Comparison of ENCODE assay signal across 24 mouse cellular contexts in the genomic region with DNA sequence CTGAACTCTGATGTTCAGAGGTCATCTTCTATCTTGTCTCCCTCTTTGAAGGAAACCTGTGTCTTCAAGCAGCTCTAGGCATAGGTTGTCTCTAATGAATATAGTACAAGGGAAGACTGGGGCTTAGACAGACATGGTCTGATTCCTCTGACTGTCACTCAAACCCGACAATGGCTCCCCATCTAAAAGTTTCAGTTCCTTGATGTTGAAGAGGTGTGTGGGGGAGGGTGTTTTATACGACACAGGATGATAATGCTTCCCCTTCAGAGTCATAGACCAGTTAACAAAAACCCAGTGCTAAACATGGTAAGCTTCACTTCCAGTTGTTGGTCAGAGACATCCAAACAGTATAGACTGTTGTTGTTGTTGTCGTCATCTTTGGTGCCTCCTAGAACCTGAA.
DNase-seq lines count a peak whose midpoint lies in the region; ATAC-seq and TF ChIP-seq lines count a peak whose summit lies in the region.
"Had no signal": no experiment of that assay in that cellular context is flagged by ENCODE, and none has a peak within 500 bp of the region (broad histone marks: within the 10 kb centered on the region; RNA-seq: fewer than 3 reads in every experiment).

No protein-coding gene starts in this region.

- H3K4me1 ChIP-seq in heart, adult 2 months (ENCODE audit: control insufficient read depth, insufficient read depth, low read length), result peaks cover 20% of the 10 kb centered on the region
- peaks cover 25% of the 10 kb centered on the region for H3K4me1 ChIP-seq in heart, embryonic 12.5 days (replicated peaks)

- peaks cover 2% of the 10 kb centered on the region; the same call in 1 of the 2 replicates for H3K9me3 ChIP-seq in heart, embryonic 12.5 days (replicated peaks)
- H3K9me3 ChIP-seq: forebrain, embryonic 10.5 days; hindbrain, embryonic 12.5 days; midbrain, embryonic 12.5 days; stomach, embryonic 15.5 days had no signal

- no peak overlapping the region for H3K9ac ChIP-seq in heart, adult 2 months (ENCODE audit: low read depth, low read length)
- H3K9ac ChIP-seq in heart, embryonic 12.5 days, result no peak overlapping the region
- H3K9ac ChIP-seq: hindbrain, embryonic 12.5 days; midbrain, embryonic 12.5 days; stomach, embryonic 15.5 days had no signal

- TF ChIP-seq POLR2A in heart, adult 2 months (IDR thresholded peaks at IDR 0.05; ENCODE audit: insufficient read depth, low read depth, low read length), result no peak

- H3K4me2 ChIP-seq in heart, embryonic 12.5 days, result no peak overlapping the region
- H3K4me2 ChIP-seq: heart, embryonic 11.5 days; hindbrain, embryonic 12.5 days; midbrain, embryonic 12.5 days; stomach, embryonic 15.5 days had no signal

- no peak overlapping the region for H3K4me3 ChIP-seq in heart, adult 2 months
- no peak overlapping the region for H3K4me3 ChIP-seq in heart, embryonic 12.5 days
- H3K4me3 ChIP-seq: forebrain, embryonic 10.5 days; hindbrain, embryonic 12.5 days; midbrain, embryonic 12.5 days; stomach, embryonic 15.5 days had no signal

- peak overlapping the region; percentile 29; the same call in 1 of the 2 replicates for H3K27ac ChIP-seq in heart, adult 2 months
- no peak overlapping the region for H3K27ac ChIP-seq in heart, embryonic 12.5 days (ENCODE audit: poor library complexity, severe bottlenecking)
- H3K27ac ChIP-seq: forebrain, embryonic 10.5 days; hindbrain, embryonic 12.5 days; macrophage; midbrain, embryonic 12.5 days; stomach, embryonic 15.5 days had no signal

- no peak for TF ChIP-seq CTCF in heart, adult 2 months (IDR thresholded peaks at IDR 0.05)

- H3K27me3 ChIP-seq in heart, adult 2 months (ENCODE audit: control insufficient read depth, insufficient read depth, low read length), result no peaks in the 10 kb centered on the region
- H3K27me3 ChIP-seq in heart, embryonic 12.5 days (replicated peaks), result no peaks in the 10 kb centered on the region
- H3K27me3 ChIP-seq: hindbrain, embryonic 12.5 days; midbrain, embryonic 12.5 days; stomach, embryonic 15.5 days had no signal

- ATAC-seq in heart, embryonic 12.5 days (ENCODE audit: insufficient number of reproducible peaks, low FRiP score), result no peak
- ATAC-seq: inflammation-experienced regulatory T-cells, adult 6 months had no signal

- DNase-seq in heart, adult 2 months, result no peak
- DNase-seq in thymus, postnatal 0 days (ENCODE audit: low spot score), result peak; percentile 32
- DNase-seq in thymus, adult 18-20 months, result no peak
- peak; percentile 57 for DNase-seq in induced T-regulatory cell, adult 2 months (ENCODE audit: low read depth)
- DNase-seq in cerebellum, adult 9-11 months, result no peak
- no peak for DNase-seq in embryo, embryonic 10 days (ENCODE audit: low spot score)
- DNase-seq in ovary, postnatal 36 days (ENCODE audit: low spot score), result no peak
- DNase-seq: adrenal gland, postnatal 25 days; cerebellum, adult 18-20 months; cerebellum, postnatal 36 days; gastrocnemius, postnatal 14 days; heart, postnatal 14 days; kidney, adult 2 months; kidney, postnatal 25 days; liver; lung, adult 2 months had no signal

- no peak for TF ChIP-seq EP300 in heart, adult 2 months (IDR thresholded peaks at IDR 0.05; ENCODE audit: insufficient read depth, low read depth, low read length)

- H3K79me2 ChIP-seq in heart, adult 2 months (replicated peaks; ENCODE audit: control insufficient read depth, insufficient read depth, low read length), result no peaks in the 10 kb centered on the region

- 81% methylated on average over 3 of the region's 3 CpGs for WGBS in heart, adult 2 months
- 86% methylated on average over 3 of the region's 3 CpGs for WGBS in heart, embryonic 12.5 days

- H3K36me3 ChIP-seq in heart, adult 2 months (ENCODE audit: control insufficient read depth, insufficient read depth, low read length), result no peaks in the 10 kb centered on the region; the same call in 1 of the 2 replicates
- H3K36me3 ChIP-seq in heart, embryonic 12.5 days, result no peaks in the 10 kb centered on the region
- H3K36me3 ChIP-seq: forebrain, embryonic 10.5 days; hindbrain, embryonic 12.5 days; midbrain, embryonic 12.5 days; stomach, embryonic 15.5 days had no signal

- intact Hi-C loops in heart, adult 2 months (cut with DNase I), result loop anchor here (2.0 to 5.0 kb wide), 3 partner anchors 48 to 93 kb away; no protein-coding TSS in a partner anchor

Comparison
In these comparisons a context has a peak if more than half of its experiments do, and no peak if none do; other contexts are left out.
1. DNase-seq: peak in thymus, postnatal 0 days (single experiment) and induced T-regulatory cell, adult 2 months (single experiment); none in heart, adult 2 months (0 of 2), thymus, adult 18-20 months (0 of 2), cerebellum, adult 9-11 months (single experiment), embryo, embryonic 10 days (single experiment) and ovary, postnatal 36 days (single experiment).